Mouse (Mus musculus) spleen, adult 2 months (tissue): ENCODE data around the gene Sncg. TPM values are rescaled to one million over a fixed set of nuclear protein-coding genes. Genes with fewer than 3 reads are reported as not detected.

Experiments
- DNase-seq, 2 experiments: peaks; one replicate each; pipeline versions ENCODE4 v3.0.0 to v3.0.0-alpha.2; 2012 to 2021; ENCODE audit warnings: low spot score in 2 of 2, low read depth in 1 of 2
- H3K27ac ChIP-seq: fragments of 200-500 bp; 2 replicates; pipeline ENCODE4 v1.5.1; 2012; ENCODE audit warnings: low read length, inconsistent platforms; ENCODE audit not compliant: insufficient read depth
- H3K27me3 ChIP-seq: fragments of 200-500 bp; 2 replicates; pipeline ENCODE4 v1.6.1; 2012; ENCODE audit warnings: mild to moderate bottlenecking, moderate library complexity, low read length, inconsistent platforms; ENCODE audit not compliant: control insufficient read depth, insufficient read depth
- H3K36me3 ChIP-seq: fragments of 200-500 bp; 2 replicates; pipeline ENCODE4 v1.6.1; 2012; ENCODE audit warnings: mild to moderate bottlenecking, low read length, inconsistent platforms; ENCODE audit not compliant: control insufficient read depth, insufficient read depth
- H3K4me1 ChIP-seq: fragments of 200-500 bp; 2 replicates; pipeline ENCODE4 v1.6.1; 2011; ENCODE audit warnings: inconsistent platforms; ENCODE audit not compliant: control insufficient read depth, insufficient read depth, insufficient read length
- H3K4me3 ChIP-seq: fragments of 200-500 bp; 2 replicates; pipeline ENCODE4 v1.5.1; 2011; ENCODE audit warnings: mild to moderate bottlenecking, inconsistent platforms; ENCODE audit not compliant: insufficient read depth, insufficient read length; ENCODE audit errors: extremely low read depth
- CTCF ChIP-seq: fragments of 200-500 bp; IDR thresholded peaks from 2 replicates; pipeline ENCODE4 v1.5.1; 2011; ENCODE audit warnings: mild to moderate bottlenecking, inconsistent platforms; ENCODE audit not compliant: insufficient read depth, insufficient read length, insufficient replicate concordance; ENCODE audit errors: extremely low read depth
- POLR2A ChIP-seq: fragments of 200-500 bp; IDR thresholded peaks from 2 replicates; pipeline ENCODE4 v1.6.1; 2011; ENCODE audit warnings: low read depth, low read length, inconsistent platforms
- WGBS: fragments of 180-500 bp; shearing (Covaris S2); methylation state at CpG from one replicate; pipeline ENCODE4 v1.1.7; 2018; 5-methylcytosine and 5-hydroxymethylcytosine counted together
- polyA plus RNA-seq: library from polyadenylated mRNA; depleted of rRNA; stranded (reverse); fragments of >200 nt; gene quantifications from 2 replicates; pipeline ENCODE4 v1.2.3, GENCODE M21; 2012

Sncg gene
- polyA plus RNA-seq, 1 experiment: 1.6 TPM

- H3K4me1 ChIP-seq: no peaks in the 10 kb centered on the region
- no peaks in the 10 kb centered on the region for H3K27me3 ChIP-seq
- DNase-seq: no peak
- 89% methylated on average over 9 of the region's 9 CpGs for whole genome bisulfite sequencing
- TF ChIP-seq CTCF (no peak), POLR2A (no peak)
- H3K27ac ChIP-seq: no peak overlapping the region
- H3K4me3 ChIP-seq: no peak overlapping the region
- no peaks in the 10 kb centered on the region for H3K36me3 ChIP-seq
These were observed 8.5 kb upstream of the Sncg start for GRCm38 (mm10) chr14:34382921-34383704.

- DNase-seq: no peak
- no peaks in the 10 kb centered on the region for H3K27me3 ChIP-seq
- H3K4me3 ChIP-seq: no peak overlapping the region
- H3K4me1 ChIP-seq: no peaks in the 10 kb centered on the region
- no peaks in the 10 kb centered on the region for H3K36me3 ChIP-seq
- no peak for TF ChIP-seq POLR2A
- no peak for TF ChIP-seq CTCF
- WGBS: 81% methylated on average over 11 of the region's 11 CpGs
- no peak overlapping the region for H3K27ac ChIP-seq
These were observed 4.2 kb upstream of the Sncg start for GRCm38 (mm10) chr14:34378560-34379331.

- Histone ChIP-seq H3K36me3 (no peaks in the 10 kb centered on the region), H3K27me3 (no peaks in the 10 kb centered on the region), H3K27ac (0 out of 2 replicates have a peak overlapping the region, but pooled peaks have one; percentile 13), H3K4me1 (no peaks in the 10 kb centered on the region), H3K4me3 (no peak overlapping the region; the same call in 1 of the 2 replicates)
- TF ChIP-seq CTCF: no peak
- TF ChIP-seq POLR2A: no peak
- no peak for DNase-seq
- 69% methylated on average over 4 of the region's 4 CpGs for WGBS
These were observed 2.5 kb upstream of the Sncg start for GRCm38 (mm10) chr14:34377121-34377520.

GRCm38 (mm10) chr14:34375941-34376340 is 1.4 kb upstream of the Sncg start:
- 88% methylated on average over 5 of the region's 5 CpGs for WGBS
- no peak for DNase-seq
- TF ChIP-seq POLR2A: no peak
- no peak for TF ChIP-seq CTCF
- H3K4me3 ChIP-seq: no peak overlapping the region
- H3K36me3 ChIP-seq: no peaks in the 10 kb centered on the region
- no peak overlapping the region for H3K27ac ChIP-seq
- H3K4me1 ChIP-seq: no peaks in the 10 kb centered on the region
- no peaks in the 10 kb centered on the region for H3K27me3 ChIP-seq

GRCm38 (mm10) chr14:34375415-34375904 is 871 bp upstream of the Sncg start, which contains the start of gene Mmrn2:
TSS of gene Mmrn2 (plus strand) at chr14:34375465.
- Histone ChIP-seq H3K36me3 (no peaks in the 10 kb centered on the region), H3K4me3 (no peak within 1 kb of the TSS), H3K4me1 (no peaks in the 10 kb centered on the region), H3K27me3 (no peaks in the 10 kb centered on the region), H3K27ac (0 out of 2 replicates have a peak within 1 kb of the TSS, but pooled peaks have one; percentile 7)
- TF ChIP-seq POLR2A (no peak), CTCF (no peak)
- DNase-seq: no peak
- WGBS: 53% methylated on average over 13 of the region's 13 CpGs

GRCm38 (mm10) chr14:34373581-34373980 is 1.0 kb downstream of the Sncg start:
- Histone ChIP-seq H3K4me1 (no peaks in the 10 kb centered on the region), H3K4me3 (no peak overlapping the region), H3K36me3 (no peaks in the 10 kb centered on the region), H3K27ac (no peak overlapping the region), H3K27me3 (no peaks in the 10 kb centered on the region)
- TF ChIP-seq CTCF (no peak), POLR2A (no peak)
- no peak for DNase-seq
- 89% methylated on average over 6 of the region's 6 CpGs for WGBS
